Mouse (Mus musculus): Measurements from ENCODE around the gene Nipbl.

- TF ChIP-seq CTCF (conservative IDR thresholded peaks at IDR 0.05; ENCODE audit: insufficient read depth, insufficient read length, low read depth, low read length), result peak; percentile 55
- no peak for TF ChIP-seq POLR2A (IDR thresholded peaks at IDR 0.05; ENCODE audit: low read depth, low read length)
Measured at GRCm38 (mm10) chr15:8451071-8451470, 6.8 kb upstream of the Nipbl start.

Measured in kidney, adult 2 months (tissue).